Mouse (Mus musculus) stomach, embryonic 15.5 days (tissue): Measurements from ENCODE around the gene Smg9. TPM values are rescaled to one million over a fixed set of nuclear protein-coding genes. Genes with fewer than 3 reads are reported as not detected.
"Not testable (repeated sequence)": the region's sequence is repeated elsewhere in the genome, so short reads cannot be mapped to it uniquely, and the experiment has no call there.

ENCODE experiments used
- ATAC-seq: fragments of 200-750 bp; cut with Nextera tagmentation; 2 replicates; pipeline ENCODE4 v1.8.0; 2017; ENCODE audit warnings: low read depth, moderate number of reproducible peaks, moderate TSS enrichment; ENCODE audit not compliant: insufficient read depth, low FRiP score
- H3K27ac ChIP-seq: fragments of 300-500 bp; sonication (generic); 2 replicates; pipeline ENCODE4 v1.5.1; 2015; ENCODE audit warnings: mild to moderate bottlenecking, inconsistent platforms
- H3K27me3 ChIP-seq: fragments of 300-500 bp; sonication (generic); replicated peaks from 2 replicates; pipeline ENCODE4 v1.6.1; 2015; ENCODE audit warnings: inconsistent platforms
- H3K36me3 ChIP-seq: fragments of 300-500 bp; sonication (generic); 2 replicates; pipeline ENCODE4 v1.6.1; 2015; ENCODE audit warnings: inconsistent platforms
- H3K4me1 ChIP-seq: fragments of 300-500 bp; sonication (generic); 2 replicates; pipeline ENCODE4 v1.6.1; 2015; ENCODE audit warnings: inconsistent platforms
- H3K4me2 ChIP-seq: fragments of 300-500 bp; sonication (generic); 2 replicates; pipeline ENCODE4 v1.6.1; 2015; ENCODE audit warnings: mild to moderate bottlenecking, inconsistent platforms
- H3K4me3 ChIP-seq: fragments of 300-500 bp; sonication (generic); replicated peaks from 2 replicates; pipeline ENCODE4 v1.5.1; 2015; ENCODE audit warnings: inconsistent platforms
- H3K9ac ChIP-seq: fragments of 300-500 bp; sonication (generic); 2 replicates; pipeline ENCODE4 v1.6.1; 2015; ENCODE audit warnings: inconsistent platforms
- H3K9me3 ChIP-seq: fragments of 300-500 bp; sonication (generic); 2 replicates; pipeline ENCODE4 v1.6.1; 2016; ENCODE audit warnings: inconsistent platforms
- WGBS: fragments of 180-500 bp; shearing (Covaris S2); methylation state at CpG from one replicate; pipeline ENCODE4 v1.1.7; 2015; 5-methylcytosine and 5-hydroxymethylcytosine counted together
- polyA plus RNA-seq: library from polyadenylated mRNA; unstranded; fragments of >200 nt; fragmentation: Nextera tagmentation; extraction: Ambion mirVana; gene quantifications from 2 replicates; pipeline ENCODE4 v1.2.1, GENCODE M21; 2015

Gene Smg9
- polyA plus RNA-seq, 1 experiment from 2014 or later, result 20.9 TPM

GRCm38 (mm10) chr7:24396832-24397231 is 2.6 kb upstream of the Smg9 start:
- 60% methylated on average over 11 of the region's 11 CpGs for WGBS
- no peaks in the 10 kb centered on the region for H3K27me3 ChIP-seq
- H3K36me3 ChIP-seq, result no peaks in the 10 kb centered on the region
- no peak overlapping the region for H3K9ac ChIP-seq
- peaks cover 8% of the 10 kb centered on the region for H3K4me1 ChIP-seq
- no peak for ATAC-seq
- no peaks in the 10 kb centered on the region for H3K9me3 ChIP-seq
- H3K27ac ChIP-seq, result 0 out of 2 replicates have a peak overlapping the region, but pooled peaks have one; percentile 21
- H3K4me2 ChIP-seq, result no peak overlapping the region
- no peak overlapping the region for H3K4me3 ChIP-seq

- H3K4me3 ChIP-seq, result no peak overlapping the region
- H3K9ac ChIP-seq, result no peak overlapping the region
- no peak overlapping the region for H3K4me2 ChIP-seq
- H3K9me3 ChIP-seq, result no peaks in the 10 kb centered on the region
- peaks cover 5% of the 10 kb centered on the region; the same call in 1 of the 2 replicates for H3K36me3 ChIP-seq
- H3K4me1 ChIP-seq, result peaks cover 8% of the 10 kb centered on the region
- no peaks in the 10 kb centered on the region for H3K27me3 ChIP-seq
- no peak overlapping the region for H3K27ac ChIP-seq
- ATAC-seq, result no peak
- WGBS, result 92% methylated on average over 8 of the region's 8 CpGs
Observed at GRCm38 (mm10) chr7:24398364-24398913, 980 bp upstream of the Smg9 start.

- Histone ChIP-seq H3K9me3 (no peaks in the 10 kb centered on the region), H3K27me3 (no peaks in the 10 kb centered on the region), H3K9ac (no peak overlapping the region), H3K27ac (peak overlapping the region; percentile 97), H3K4me3 (peak overlapping the region; percentile 62), H3K36me3 (peaks cover 12% of the 10 kb centered on the region), H3K4me1 (peaks cover 8% of the 10 kb centered on the region), H3K4me2 (peak overlapping the region; percentile 67)
- ATAC-seq, result 0 out of 2 replicates have a peak, but pooled peaks have one; percentile 0
- WGBS, result 14% methylated on average over 3 of the region's 3 CpGs
Observed at GRCm38 (mm10) chr7:24400082-24400452, 648 bp downstream of the Smg9 start.

GRCm38 (mm10) chr7:24400489-24400888 is 1.1 kb downstream of the Smg9 start:
- H3K4me1 ChIP-seq, ATAC-seq, H3K9ac ChIP-seq, H3K9me3 ChIP-seq, H3K27me3 ChIP-seq, H3K27ac ChIP-seq: not testable (repeated sequence)
- Histone ChIP-seq H3K36me3 (peaks cover 14% of the 10 kb centered on the region), H3K4me3 (peak overlapping the region; percentile 62), H3K4me2 (peak overlapping the region; percentile 67)
- 87% methylated on average over 4 of the region's 4 CpGs for WGBS

- Histone ChIP-seq H3K9ac (no peak overlapping the region), H3K9me3 (no peaks in the 10 kb centered on the region), H3K27ac (no peak overlapping the region), H3K4me2 (no peak overlapping the region), H3K4me1 (0 out of 2 replicates have a peak, but pooled peaks cover 3% of the 10 kb centered on the region), H3K27me3 (no peaks in the 10 kb centered on the region), H3K36me3 (peaks cover 20% of the 10 kb centered on the region), H3K4me3 (no peak overlapping the region)
- ATAC-seq, result no peak
- whole genome bisulfite sequencing, result 96% methylated on average over 9 of the region's 9 CpGs
Observed at GRCm38 (mm10) chr7:24402851-24403250, 3.4 kb downstream of the Smg9 start.

DNA sequence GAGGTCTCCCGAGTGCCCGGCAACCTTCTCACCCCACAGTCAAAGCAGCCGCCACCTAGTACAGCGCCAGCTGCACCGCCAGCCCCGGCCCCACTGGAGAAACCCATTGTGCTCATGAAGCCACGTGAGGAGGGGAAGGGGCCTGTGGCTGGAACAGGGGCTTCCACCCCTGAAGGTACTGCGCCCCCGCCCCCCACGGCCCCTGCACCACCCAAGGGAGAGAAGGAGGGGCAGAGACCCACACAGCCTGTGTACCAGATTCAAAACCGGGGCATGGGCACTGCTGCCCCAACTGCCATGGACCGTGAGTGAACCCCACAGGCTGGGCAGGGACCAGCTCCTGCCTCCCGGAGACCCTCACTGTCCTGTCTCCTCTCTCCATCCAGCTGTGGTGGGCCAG is 6.2 kb downstream of the Smg9 start:
- H3K27ac ChIP-seq, result no peak overlapping the region
- no peak; the same call in 1 of the 2 replicates for ATAC-seq
- H3K4me2 ChIP-seq, result no peak overlapping the region
- H3K36me3 ChIP-seq, result peaks cover 20% of the 10 kb centered on the region
- 88% methylated on average over 13 of the region's 13 CpGs for WGBS
- no peak overlapping the region for H3K4me3 ChIP-seq
- H3K4me1 ChIP-seq, result no peaks in the 10 kb centered on the region
- H3K27me3 ChIP-seq, result no peaks in the 10 kb centered on the region
- no peaks in the 10 kb centered on the region for H3K9me3 ChIP-seq
- H3K9ac ChIP-seq, result no peak overlapping the region

GRCm38 (mm10) chr7:24406528-24407344 is 7.3 kb downstream of the Smg9 start:
- Histone ChIP-seq H3K27ac (no peak overlapping the region), H3K36me3 (peaks cover 20% of the 10 kb centered on the region), H3K4me3 (no peak overlapping the region), H3K27me3 (no peaks in the 10 kb centered on the region), H3K9ac (no peak overlapping the region), H3K4me2 (no peak overlapping the region), H3K9me3 (no peaks in the 10 kb centered on the region), H3K4me1 (no peaks in the 10 kb centered on the region)
- no peak; the same call in 1 of the 2 replicates for ATAC-seq
- 38% methylated on average over 5 of the region's 5 CpGs for WGBS

- Histone ChIP-seq H3K4me1 (no peaks in the 10 kb centered on the region), H3K36me3 (peaks cover 21% of the 10 kb centered on the region), H3K27me3 (no peaks in the 10 kb centered on the region), H3K27ac (no peak overlapping the region), H3K4me2 (no peak overlapping the region), H3K9ac (no peak overlapping the region), H3K9me3 (no peaks in the 10 kb centered on the region), H3K4me3 (no peak overlapping the region)
- 74% methylated on average over 9 of the region's 9 CpGs for WGBS
- no peak for ATAC-seq
Observed at GRCm38 (mm10) chr7:24408186-24408585, 8.8 kb downstream of the Smg9 start.

- Histone ChIP-seq H3K4me3 (no peak overlapping the region), H3K9ac (no peak overlapping the region), H3K36me3 (0 out of 2 replicates have a peak, but pooled peaks cover 14% of the 10 kb centered on the region), H3K9me3 (no peaks in the 10 kb centered on the region), H3K4me1 (no peaks in the 10 kb centered on the region), H3K4me2 (no peak overlapping the region), H3K27me3 (no peaks in the 10 kb centered on the region), H3K27ac (no peak overlapping the region)
- no peak for ATAC-seq
- 86% methylated on average over 6 of the region's 6 CpGs for WGBS
Observed at GRCm38 (mm10) chr7:24410123-24410522, 10.7 kb downstream of the Smg9 start.

DNA sequence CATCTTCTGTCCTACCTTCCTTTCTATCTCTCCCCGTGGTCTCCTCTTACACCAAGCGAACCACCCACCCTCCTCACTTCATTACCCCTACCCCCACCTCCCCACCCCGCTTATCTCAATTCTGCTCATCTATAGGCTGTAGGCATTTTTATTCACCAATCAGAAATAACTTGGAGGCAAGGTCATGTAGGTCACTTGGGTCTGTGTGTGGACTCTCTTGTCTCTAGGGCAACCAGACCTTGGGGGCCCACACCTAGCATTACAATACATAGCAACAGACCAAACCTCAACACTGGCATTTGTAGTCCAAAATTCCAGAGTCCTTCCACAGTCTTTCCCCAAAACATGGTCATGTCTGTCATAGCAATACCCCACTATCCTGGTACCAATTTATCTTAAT is 11.4 kb downstream of the Smg9 start:
- WGBS, result 71% methylated on average over 3 of the region's 3 CpGs
- Histone ChIP-seq H3K27me3 (no peaks in the 10 kb centered on the region), H3K4me3 (no peak overlapping the region), H3K9me3 (no peaks in the 10 kb centered on the region), H3K9ac (no peak overlapping the region), H3K36me3 (0 out of 2 replicates have a peak, but pooled peaks cover 9% of the 10 kb centered on the region), H3K4me2 (no peak overlapping the region), H3K4me1 (no peaks in the 10 kb centered on the region), H3K27ac (no peak overlapping the region)
- no peak for ATAC-seq

GRCm38 (mm10) chr7:24413630-24414029 is 14.2 kb downstream of the Smg9 start:
- Histone ChIP-seq H3K4me3 (no peak overlapping the region), H3K4me2 (no peak overlapping the region), H3K9ac (no peak overlapping the region), H3K27ac (no peak overlapping the region), H3K36me3 (peaks cover 12% of the 10 kb centered on the region; the same call in 1 of the 2 replicates), H3K27me3 (no peaks in the 10 kb centered on the region), H3K4me1 (no peaks in the 10 kb centered on the region), H3K9me3 (no peaks in the 10 kb centered on the region)
- ATAC-seq, result no peak
- 79% methylated on average over 3 of the region's 3 CpGs for WGBS

DNA sequence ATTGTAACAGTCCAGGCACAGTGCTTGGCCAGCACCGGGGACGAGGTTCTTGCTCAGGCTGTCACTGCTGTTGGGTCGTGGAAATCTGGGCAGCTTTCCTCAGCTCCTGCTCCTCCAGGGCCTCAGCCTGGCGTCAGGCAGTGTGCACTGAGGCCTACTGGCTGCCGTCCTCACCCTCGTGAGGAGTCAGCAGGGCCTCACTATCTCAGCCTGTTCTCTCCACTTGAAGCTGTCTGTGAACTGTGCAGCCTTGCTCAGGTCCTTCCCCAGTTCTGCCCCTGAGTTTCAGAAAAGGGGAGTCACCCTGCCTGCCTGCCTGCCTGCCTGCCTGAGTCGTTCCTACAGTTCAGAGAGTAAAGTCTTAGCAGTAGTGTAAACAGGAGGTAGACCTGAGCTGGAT is 15.8 kb downstream of the Smg9 start:
- Histone ChIP-seq H3K9ac (no peak overlapping the region), H3K4me3 (no peak overlapping the region), H3K4me1 (no peaks in the 10 kb centered on the region), H3K27ac (no peak overlapping the region), H3K9me3 (no peaks in the 10 kb centered on the region), H3K36me3 (peaks cover 12% of the 10 kb centered on the region; the same call in 1 of the 2 replicates), H3K27me3 (no peaks in the 10 kb centered on the region), H3K4me2 (no peak overlapping the region)
- no peak for ATAC-seq
- WGBS, result 73% methylated on average over 7 of the region's 7 CpGs
